Mouse (Mus musculus): ENCODE measurements around the gene Mki67. TPM values are rescaled to one million over a fixed set of nuclear protein-coding genes. Genes with fewer than 3 reads are reported as not detected.

Mki67 gene
- total RNA-seq, 1 experiment, result 96.9 TPM

DNA sequence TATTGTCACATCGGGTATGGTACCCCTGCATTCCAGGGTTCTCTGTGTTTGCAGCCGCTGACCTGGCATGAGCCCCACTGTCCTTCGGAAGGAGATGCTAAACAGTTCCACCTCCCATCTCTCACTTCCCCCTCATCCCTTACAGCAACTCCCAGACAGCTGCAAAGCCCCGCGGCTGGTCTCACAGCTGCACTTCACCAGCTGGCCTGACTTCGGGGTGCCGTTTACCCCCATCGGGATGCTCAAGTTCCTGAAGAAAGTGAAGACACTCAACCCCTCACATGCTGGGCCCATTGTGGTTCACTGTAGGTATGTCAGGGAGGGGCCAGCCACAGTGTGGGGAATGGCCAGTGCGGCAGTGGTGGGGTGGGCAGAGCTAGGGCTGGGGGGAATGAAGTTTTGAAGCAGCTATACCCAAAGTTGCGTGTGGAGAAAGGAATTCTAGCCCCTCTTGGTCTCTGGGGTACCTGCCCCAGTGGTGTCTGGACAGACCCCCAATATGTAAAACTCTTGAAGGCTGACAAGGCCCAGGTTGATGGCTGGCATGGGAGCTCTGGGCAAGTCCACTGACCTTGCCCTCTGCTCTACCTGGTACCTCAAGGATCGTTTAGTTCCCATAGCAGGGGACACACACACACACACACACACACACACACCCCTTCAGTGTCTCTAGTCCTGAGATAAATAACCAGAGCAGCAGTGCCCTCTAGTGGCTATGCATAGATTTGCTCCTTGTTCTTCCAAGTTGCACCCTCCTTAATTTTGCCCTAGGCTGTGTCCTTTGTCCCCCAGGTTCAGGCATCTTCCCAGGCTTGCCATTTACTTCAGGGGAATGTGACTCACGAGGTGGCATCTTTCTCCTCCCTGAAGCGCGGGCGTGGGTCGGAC lies 47.1 kb downstream of the Mki67 start:
- Histone ChIP-seq H3K4me1 (ENCODE audit: control insufficient read depth in 2 of 2, insufficient read depth in 2 of 2, low read length in 2 of 2, poor library complexity in 1 of 2) (no peaks in the 10 kb centered on the region), H3K9me3 (ENCODE audit: control insufficient read depth, insufficient read depth, low read depth, low read length) (no peaks in the 10 kb centered on the region), H3K9ac (ENCODE audit: insufficient read depth, low read depth, low read length, poor library complexity, severe bottlenecking) (no peak overlapping the region), H3K27ac (ENCODE audit: insufficient read depth, low read depth, low read length, poor library complexity, severe bottlenecking) (no peak overlapping the region), H3K4me3 (ENCODE audit: insufficient read depth in 1 of 2, low read depth in 1 of 2, low read length in 2 of 2, poor library complexity in 1 of 2, severe bottlenecking in 1 of 2) (no peak overlapping the region), H3K36me3 (ENCODE audit: control insufficient read depth, insufficient read depth, low read length, poor library complexity, severe bottlenecking) (no peaks in the 10 kb centered on the region)
- in situ Hi-C loops (cut with MboI; ENCODE audit: low sequenced_read_pairs in 2 of 2, unreplicated experiment in 2 of 2), result no loop called here
- TF ChIP-seq ZNF384 (IDR thresholded peaks at IDR 0.05; ENCODE audit: low read depth, low read length) (no peak), CHD2 (IDR thresholded peaks at IDR 0.05; ENCODE audit: low read depth, low read length) (no peak), ZC3H11A (IDR thresholded peaks at IDR 0.05; ENCODE audit: borderline replicate concordance, low read depth, low read length) (no peak), HCFC1 (IDR thresholded peaks at IDR 0.05; ENCODE audit: borderline replicate concordance, insufficient read depth, low read length) (no peak), MAFK (IDR thresholded peaks at IDR 0.05; ENCODE audit: insufficient read depth, low read depth, low read length) (no peak)
- DNase-seq (ENCODE audit: low read depth, low spot score), result peak; percentile 67

DNA sequence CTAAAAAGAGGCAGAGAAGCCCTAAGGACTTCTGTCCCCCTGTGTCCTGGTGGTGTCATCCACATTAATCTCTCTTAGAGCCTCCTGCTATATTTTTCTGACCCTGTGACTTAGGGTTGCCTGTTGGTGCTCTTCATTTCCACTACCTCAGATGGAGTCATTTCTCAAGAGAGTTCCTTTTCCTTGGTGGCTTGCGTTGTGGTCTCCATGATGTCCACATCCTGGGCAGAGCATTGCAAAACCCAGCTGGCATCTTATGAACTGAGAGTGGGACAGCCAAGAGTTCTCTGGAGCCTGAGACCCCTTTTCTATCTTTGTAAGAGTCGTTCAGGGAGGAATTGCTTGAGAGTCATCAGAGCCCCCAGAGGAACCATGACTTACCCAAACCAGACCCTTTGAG lies 49.8 kb downstream of the Mki67 start:
- no peaks in the 10 kb centered on the region for H3K36me3 ChIP-seq (ENCODE audit: control insufficient read depth, insufficient read depth, low read length, poor library complexity, severe bottlenecking)
- no peak for DNase-seq (ENCODE audit: low read depth, low spot score)
- no peak for TF ChIP-seq ZC3H11A (IDR thresholded peaks at IDR 0.05; ENCODE audit: borderline replicate concordance, low read depth, low read length)
- TF ChIP-seq CHD2 (IDR thresholded peaks at IDR 0.05; ENCODE audit: low read depth, low read length), result no peak
- TF ChIP-seq ZNF384 (IDR thresholded peaks at IDR 0.05; ENCODE audit: low read depth, low read length), result no peak
- TF ChIP-seq HCFC1 (IDR thresholded peaks at IDR 0.05; ENCODE audit: borderline replicate concordance, insufficient read depth, low read length), result no peak
- H3K9me3 ChIP-seq (ENCODE audit: control insufficient read depth, insufficient read depth, low read depth, low read length), result no peaks in the 10 kb centered on the region
- H3K4me3 ChIP-seq (ENCODE audit: insufficient read depth in 1 of 2, low read depth in 1 of 2, low read length in 2 of 2, poor library complexity in 1 of 2, severe bottlenecking in 1 of 2), result no peak overlapping the region
- no peak overlapping the region for H3K27ac ChIP-seq (ENCODE audit: insufficient read depth, low read depth, low read length, poor library complexity, severe bottlenecking)
- in situ Hi-C loops (cut with MboI; ENCODE audit: low sequenced_read_pairs in 2 of 2, unreplicated experiment in 2 of 2), result no loop called here
- H3K9ac ChIP-seq (ENCODE audit: insufficient read depth, low read depth, low read length, poor library complexity, severe bottlenecking), result no peak overlapping the region
- no peaks in the 10 kb centered on the region for H3K4me1 ChIP-seq (ENCODE audit: control insufficient read depth in 2 of 2, insufficient read depth in 2 of 2, low read length in 2 of 2, poor library complexity in 1 of 2)

DNA sequence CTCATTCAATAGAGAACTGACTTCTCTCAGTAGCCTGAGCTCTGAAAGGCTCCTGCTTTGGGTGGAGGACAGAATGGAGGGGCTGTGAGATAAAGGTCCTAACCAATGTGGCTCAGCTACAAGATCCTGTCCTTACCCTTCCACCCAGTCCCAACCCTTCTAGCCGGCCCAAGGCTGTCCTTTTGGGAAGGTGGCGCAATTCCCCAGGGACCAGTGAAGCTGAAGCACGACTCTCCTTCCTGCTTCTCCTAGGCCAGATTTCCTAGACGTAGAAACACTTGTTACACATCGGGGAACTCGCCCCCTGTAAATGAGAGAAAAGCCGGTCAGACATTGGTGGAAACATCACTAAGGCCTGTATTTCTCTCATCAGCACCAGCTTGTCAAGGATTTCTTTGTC lies 52.0 kb downstream of the Mki67 start:
- H3K9ac ChIP-seq (ENCODE audit: insufficient read depth, low read depth, low read length, poor library complexity, severe bottlenecking), result no peak overlapping the region
- H3K4me3 ChIP-seq (ENCODE audit: insufficient read depth in 1 of 2, low read depth in 1 of 2, low read length in 2 of 2, poor library complexity in 1 of 2, severe bottlenecking in 1 of 2), result no peak overlapping the region
- no peak overlapping the region for H3K27ac ChIP-seq (ENCODE audit: insufficient read depth, low read depth, low read length, poor library complexity, severe bottlenecking)
- H3K36me3 ChIP-seq (ENCODE audit: control insufficient read depth, insufficient read depth, low read length, poor library complexity, severe bottlenecking), result no peaks in the 10 kb centered on the region
- H3K9me3 ChIP-seq (ENCODE audit: control insufficient read depth, insufficient read depth, low read depth, low read length), result no peaks in the 10 kb centered on the region
- TF ChIP-seq HCFC1 (IDR thresholded peaks at IDR 0.05; ENCODE audit: borderline replicate concordance, insufficient read depth, low read length) (no peak), MAFK (IDR thresholded peaks at IDR 0.05; ENCODE audit: insufficient read depth, low read depth, low read length) (no peak), ZNF384 (IDR thresholded peaks at IDR 0.05; ENCODE audit: low read depth, low read length) (no peak), CHD2 (IDR thresholded peaks at IDR 0.05; ENCODE audit: low read depth, low read length) (no peak), ZC3H11A (IDR thresholded peaks at IDR 0.05; ENCODE audit: borderline replicate concordance, low read depth, low read length) (no peak)
- in situ Hi-C loops (cut with MboI; ENCODE audit: low sequenced_read_pairs in 2 of 2, unreplicated experiment in 2 of 2), result no loop called here
- no peaks in the 10 kb centered on the region for H3K4me1 ChIP-seq (ENCODE audit: control insufficient read depth in 2 of 2, insufficient read depth in 2 of 2, low read length in 2 of 2, poor library complexity in 1 of 2)
- no peak for DNase-seq (ENCODE audit: low read depth, low spot score)

DNA sequence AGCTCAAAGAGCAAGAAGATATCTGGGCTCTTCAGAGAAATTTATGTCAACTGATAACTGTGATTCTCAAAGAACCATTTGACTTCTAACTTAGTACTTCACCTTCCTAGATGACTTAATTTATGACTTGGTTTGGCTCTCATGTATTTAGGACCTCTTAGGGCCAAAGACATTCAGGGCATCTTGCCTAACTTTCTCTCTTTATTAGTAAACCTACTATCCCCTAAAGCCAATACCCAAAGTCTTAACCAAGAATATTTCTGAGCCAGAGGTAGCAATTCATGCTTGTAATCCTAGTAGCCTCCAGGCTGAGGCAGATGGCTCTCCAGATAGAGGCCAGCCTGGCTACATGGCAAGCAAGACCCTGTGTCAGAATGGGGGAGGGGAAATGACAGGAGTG lies 55.8 kb downstream of the Mki67 start:
- Histone ChIP-seq H3K9ac (ENCODE audit: insufficient read depth, low read depth, low read length, poor library complexity, severe bottlenecking) (no peak overlapping the region), H3K4me1 (ENCODE audit: control insufficient read depth in 2 of 2, insufficient read depth in 2 of 2, low read length in 2 of 2, poor library complexity in 1 of 2) (no peaks in the 10 kb centered on the region), H3K36me3 (ENCODE audit: control insufficient read depth, insufficient read depth, low read length, poor library complexity, severe bottlenecking) (no peaks in the 10 kb centered on the region), H3K4me3 (ENCODE audit: insufficient read depth in 1 of 2, low read depth in 1 of 2, low read length in 2 of 2, poor library complexity in 1 of 2, severe bottlenecking in 1 of 2) (no peak overlapping the region), H3K9me3 (ENCODE audit: control insufficient read depth, insufficient read depth, low read depth, low read length) (no peaks in the 10 kb centered on the region), H3K27ac (ENCODE audit: insufficient read depth, low read depth, low read length, poor library complexity, severe bottlenecking) (no peak overlapping the region)
- TF ChIP-seq HCFC1 (IDR thresholded peaks at IDR 0.05; ENCODE audit: borderline replicate concordance, insufficient read depth, low read length), result no peak
- TF ChIP-seq ZNF384 (IDR thresholded peaks at IDR 0.05; ENCODE audit: low read depth, low read length), result no peak
- TF ChIP-seq ZC3H11A (IDR thresholded peaks at IDR 0.05; ENCODE audit: borderline replicate concordance, low read depth, low read length), result no peak
- no peak for TF ChIP-seq MAFK (IDR thresholded peaks at IDR 0.05; ENCODE audit: insufficient read depth, low read depth, low read length)
- no peak for TF ChIP-seq CHD2 (IDR thresholded peaks at IDR 0.05; ENCODE audit: low read depth, low read length)
- no peak for DNase-seq (ENCODE audit: low read depth, low spot score)
- in situ Hi-C loops (cut with MboI; ENCODE audit: low sequenced_read_pairs in 2 of 2, unreplicated experiment in 2 of 2), result no loop called here
